ENCODE assay signal across 10 mouse cellular contexts in genomic region chr13:53921796-53922195, GRCm38 (mm10).
"Had no signal": no experiment of that assay in that cellular context is flagged by ENCODE, and none has a peak within 500 bp of the region (broad histone marks: within the 10 kb centered on the region; RNA-seq: fewer than 3 reads in every experiment).

No protein-coding gene starts in this region.

- H3K4me1 ChIP-seq: limb, embryonic 13.5 days; midbrain, embryonic 12.5 days had no signal

- H3K4me3 ChIP-seq: limb, embryonic 13.5 days; midbrain, embryonic 12.5 days; neural tube, embryonic 13.5 days had no signal

- H3K27me3 ChIP-seq: limb, embryonic 13.5 days; midbrain, embryonic 12.5 days; neural tube, embryonic 13.5 days had no signal

- H3K36me3 ChIP-seq: limb, embryonic 13.5 days; midbrain, embryonic 12.5 days; neural tube, embryonic 13.5 days had no signal

- DNase-seq: kidney, postnatal 14 days; left cerebral cortex, postnatal 4 days; lung, adult 18-20 months; thymus, postnatal 4 days had no signal

- H3K9me3 ChIP-seq: limb, embryonic 13.5 days; midbrain, embryonic 12.5 days; neural tube, embryonic 13.5 days had no signal

- H3K4me2 ChIP-seq: limb, embryonic 13.5 days; midbrain, embryonic 12.5 days; neural tube, embryonic 13.5 days had no signal

- H3K9ac ChIP-seq: limb, embryonic 13.5 days; liver, embryonic 14.5 days; midbrain, embryonic 12.5 days; neural tube, embryonic 13.5 days had no signal

- ATAC-seq: midbrain, embryonic 16.5 days had no signal

- H3K27ac ChIP-seq: limb, embryonic 13.5 days; liver, embryonic 14.5 days; midbrain, embryonic 12.5 days; neural tube, embryonic 13.5 days; stomach, postnatal 0 days had no signal
